Mouse (Mus musculus): Measurements from ENCODE around the gene Sycp3.

DNA sequence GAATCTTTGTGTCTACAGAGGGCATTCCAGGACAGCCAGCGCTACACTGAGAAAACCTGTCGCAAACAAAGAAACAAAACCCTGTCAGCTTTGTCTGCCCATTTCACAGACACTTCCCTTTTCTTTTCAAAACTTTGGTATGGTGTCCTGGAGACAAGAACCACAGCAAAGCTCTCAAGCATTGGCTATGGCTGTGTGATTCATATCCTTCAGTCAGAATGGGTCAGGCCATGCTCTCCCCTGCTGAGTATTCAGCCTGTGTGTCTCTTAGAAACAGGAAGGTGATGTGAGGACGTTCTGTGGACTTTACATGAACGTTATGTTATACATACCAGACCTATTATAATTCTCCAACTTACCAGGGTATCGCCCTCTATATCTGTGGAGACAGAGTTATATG is 41.7 kb upstream of the Sycp3 start:
- TF ChIP-seq CTCF (conservative IDR thresholded peaks at IDR 0.05; ENCODE audit: low read length) (no peak), NANOG (IDR thresholded peaks at IDR 0.05; ENCODE audit: borderline replicate concordance, low read length) (no peak)
